Mouse (Mus musculus): ENCODE results near the gene Chd1l.

Gene Chd1l

GRCm38 (mm10) chr3:97609845-97610410 lies at the start of gene Chd1l:
Gene Chd1l, minus strand, starts transcription at chr3:97610203.
- in situ Hi-C loops (cut with MboI, MseI) = no loop called here

DNA sequence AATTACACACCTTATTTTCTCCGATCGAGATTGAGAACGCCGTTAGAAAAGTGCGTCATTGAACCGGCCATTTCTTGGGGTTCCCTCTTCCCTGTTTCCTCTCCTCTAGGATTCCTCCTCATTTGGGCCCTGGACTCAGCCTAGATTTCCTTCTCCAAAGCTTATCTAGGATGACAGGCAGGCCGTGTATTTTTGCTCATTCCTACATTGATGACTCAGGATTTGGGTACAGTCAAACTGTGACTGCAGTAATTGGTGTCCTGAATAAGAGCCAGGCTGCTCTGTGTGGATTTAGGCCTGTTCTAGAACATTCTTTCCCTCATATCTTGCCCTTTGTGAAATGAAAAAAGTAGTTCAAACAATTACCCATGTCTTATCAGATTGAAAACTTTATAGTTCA lies 49.7 kb upstream of the Chd1l start:
- in situ Hi-C loops (cut with MboI, MseI) = no loop called here

DNA sequence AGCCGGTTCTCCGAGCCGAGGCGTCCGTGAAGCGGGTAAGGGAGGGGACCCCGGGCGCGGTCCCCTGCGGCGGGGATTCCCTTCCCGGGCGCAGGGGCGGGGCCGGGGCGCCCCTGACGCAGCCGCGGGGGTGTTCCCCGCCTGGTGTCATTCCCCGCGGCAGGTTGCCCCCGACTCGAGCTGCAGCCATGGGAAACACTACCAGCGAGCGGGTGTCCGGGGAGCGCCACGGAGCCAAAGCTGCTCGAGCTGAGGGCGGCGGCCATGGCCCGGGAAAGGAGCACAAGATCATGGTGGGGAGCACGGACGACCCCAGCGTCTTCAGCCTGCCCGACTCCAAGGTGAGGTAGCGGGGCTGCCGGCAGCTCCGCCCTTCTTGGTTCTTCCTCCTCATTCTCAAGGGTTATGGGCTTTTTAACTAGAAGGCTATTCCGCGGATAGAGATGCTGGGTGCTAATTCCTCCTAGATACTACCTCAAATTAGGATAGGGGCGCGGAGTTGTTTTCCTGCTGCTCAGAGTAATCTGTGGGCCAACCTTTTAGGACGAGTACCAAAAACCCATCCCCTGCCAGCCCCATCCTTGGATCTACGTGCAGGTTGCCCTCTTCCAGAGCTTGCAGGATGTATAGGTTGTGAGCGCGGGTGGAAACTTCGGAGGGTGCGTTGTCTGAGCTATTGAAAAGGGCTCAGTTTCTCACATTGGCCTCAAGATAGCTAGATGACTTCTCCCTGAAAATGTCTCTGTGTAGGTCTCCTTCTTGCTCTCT lies 48.6 kb upstream of the Chd1l start:
- in situ Hi-C loops (cut with MboI, MseI) = no loop called here

- in situ Hi-C loops (cut with MboI, MseI) = no loop called here
Observed at GRCm38 (mm10) chr3:97657655-97658411, 47.8 kb upstream of the Chd1l start, which contains the start of gene Prkab2. Gene Prkab2, plus strand, starts transcription at chr3:97658193.

GRCm38 (mm10) chr3:97654901-97655300 lies 44.9 kb upstream of the Chd1l start:
- in situ Hi-C loops (cut with MboI, MseI) = no loop called here

GRCm38 (mm10) chr3:97653781-97654180 lies 43.8 kb upstream of the Chd1l start:
- in situ Hi-C loops (cut with MboI, MseI) = no loop called here

DNA sequence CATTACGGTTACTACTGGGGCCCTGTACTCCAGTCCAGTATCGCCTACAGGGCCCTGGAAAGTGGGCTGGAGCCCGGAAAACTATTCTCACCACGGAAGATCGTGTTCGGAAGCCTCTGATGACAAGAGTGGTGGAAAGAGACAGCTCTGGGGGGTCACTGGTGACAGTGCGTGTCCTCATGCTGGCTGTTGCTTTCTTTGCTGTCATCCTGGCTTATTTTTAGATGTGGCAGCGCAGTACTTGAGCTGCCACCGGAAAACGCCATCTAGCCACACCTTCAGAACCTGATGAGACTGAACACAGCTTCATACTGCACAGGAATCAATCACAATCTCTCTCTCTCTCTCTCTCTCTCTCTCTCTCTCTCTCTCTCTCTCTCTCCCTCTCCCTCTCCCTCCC lies 41.6 kb upstream of the Chd1l start:
- in situ Hi-C loops (cut with MboI, MseI) = no loop called here

DNA sequence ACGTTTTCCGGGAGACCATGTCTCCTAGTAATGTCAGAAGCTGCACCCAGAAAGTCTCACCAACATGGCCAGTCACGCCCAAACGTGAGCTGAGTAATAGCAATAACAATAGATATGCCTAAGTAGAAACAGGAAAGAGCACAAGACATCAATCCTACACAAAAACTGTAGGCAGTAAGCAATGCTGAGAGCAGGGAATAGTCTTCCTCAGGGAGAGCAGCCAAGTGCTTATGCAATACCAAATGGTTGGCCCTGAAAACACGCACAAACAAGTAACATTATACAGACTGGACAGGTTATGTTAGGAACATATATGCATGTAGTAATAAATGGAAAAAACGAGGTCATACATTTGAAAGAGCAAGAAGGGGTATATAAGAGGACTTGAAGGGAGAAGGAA lies 39.5 kb upstream of the Chd1l start:
- in situ Hi-C loops (cut with MboI, MseI) = no loop called here

DNA sequence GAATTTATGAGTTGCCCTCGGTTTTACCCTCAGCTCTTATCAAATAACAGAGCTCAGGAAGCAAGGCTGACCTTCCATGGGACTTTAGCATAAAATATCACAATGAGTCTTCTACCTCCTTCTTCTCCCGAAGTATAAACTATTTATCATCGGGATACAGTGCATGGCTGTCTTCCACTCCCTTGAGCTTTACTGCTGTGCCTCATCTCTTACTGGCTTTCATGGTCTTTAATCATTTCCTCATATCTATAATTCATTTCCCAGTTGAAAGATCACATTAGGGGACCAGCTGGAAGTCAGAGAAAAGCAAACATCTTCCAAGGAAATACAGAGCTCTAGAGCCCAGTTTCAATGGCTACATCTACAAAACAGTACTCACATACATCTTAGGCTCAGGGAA lies 39.0 kb upstream of the Chd1l start:
- in situ Hi-C loops (cut with MboI, MseI) = no loop called here

DNA sequence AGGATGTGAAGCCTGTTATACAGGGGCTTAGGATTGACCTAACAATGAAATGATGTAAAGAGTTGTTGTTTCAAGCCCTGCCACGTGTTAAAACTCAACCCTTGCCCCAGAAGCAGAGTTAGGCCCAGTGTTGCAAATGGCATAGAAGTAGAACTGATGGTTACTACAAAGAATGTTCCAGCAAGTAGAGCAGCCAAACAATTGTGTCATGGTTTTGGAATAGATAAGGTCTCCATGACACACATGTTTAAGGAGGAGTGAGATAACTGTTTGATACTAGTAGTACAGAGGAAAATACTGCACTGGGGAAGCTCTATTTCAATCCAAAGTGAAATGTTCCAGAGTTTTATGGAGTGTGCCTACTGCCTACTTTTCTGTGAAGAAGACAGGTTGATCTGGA lies 38.5 kb upstream of the Chd1l start:
- in situ Hi-C loops (cut with MboI, MseI) = no loop called here

- in situ Hi-C loops (cut with MboI, MseI) = no loop called here
Observed at GRCm38 (mm10) chr3:97642001-97642400, 32.0 kb upstream of the Chd1l start.

DNA sequence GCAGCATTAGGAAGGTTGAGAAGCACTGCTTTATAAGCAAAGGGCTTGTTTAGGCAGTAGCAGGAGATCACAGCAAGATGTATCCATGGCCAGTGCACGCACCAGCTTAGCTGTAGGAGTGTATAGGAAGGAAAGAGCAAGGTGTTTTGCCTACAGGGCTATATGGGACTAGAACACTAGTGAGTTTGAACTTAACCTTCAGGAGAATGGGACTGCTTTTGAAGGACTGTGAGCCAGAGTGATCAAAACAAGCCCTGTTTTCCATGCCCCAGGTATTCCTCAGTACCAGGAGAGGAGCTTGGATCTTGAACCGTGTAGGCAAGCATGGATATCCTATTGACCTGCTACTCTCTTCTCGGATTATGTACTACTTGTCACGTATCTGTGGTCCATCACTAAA lies 31.4 kb upstream of the Chd1l start:
- in situ Hi-C loops (cut with MboI, MseI) = no loop called here

DNA sequence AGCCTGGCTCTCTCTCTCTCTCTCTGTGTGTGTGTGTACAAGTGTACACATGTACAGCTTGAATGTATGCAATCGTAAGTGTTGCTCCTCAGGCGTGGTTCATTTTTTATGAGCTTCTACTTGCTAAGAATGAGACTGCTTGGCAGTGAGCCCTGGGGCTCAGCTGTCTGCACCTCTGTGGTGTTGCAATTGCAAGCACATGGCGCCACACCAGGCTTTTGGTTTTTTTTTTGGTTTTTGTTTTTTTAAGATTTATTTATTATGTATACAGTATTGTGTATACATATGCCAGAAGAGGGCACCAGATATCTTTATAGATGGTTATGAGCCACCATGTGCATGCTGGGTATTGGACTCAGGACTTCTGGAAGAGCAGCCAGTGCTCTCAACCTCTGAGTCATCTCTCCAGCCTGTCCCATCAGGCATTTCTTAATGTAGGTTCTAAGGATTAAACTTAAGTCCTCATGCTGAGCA lies 24.3 kb upstream of the Chd1l start:
- in situ Hi-C loops (cut with MboI, MseI) = no loop called here

- in situ Hi-C loops (cut with MboI, MseI) = no loop called here
Observed at GRCm38 (mm10) chr3:97633456-97633855, 23.5 kb upstream of the Chd1l start.

- in situ Hi-C loops (cut with MboI, MseI) = no loop called here
Observed at GRCm38 (mm10) chr3:97631258-97631860, 21.4 kb upstream of the Chd1l start.

GRCm38 (mm10) chr3:97630746-97631145 lies 20.7 kb upstream of the Chd1l start:
- in situ Hi-C loops (cut with MboI, MseI) = no loop called here

GRCm38 (mm10) chr3:97629941-97630340 lies 19.9 kb upstream of the Chd1l start:
- in situ Hi-C loops (cut with MboI, MseI) = no loop called here

- in situ Hi-C loops (cut with MboI, MseI) = no loop called here
Observed at GRCm38 (mm10) chr3:97628391-97629001, 18.5 kb upstream of the Chd1l start, which contains the start of gene Fmo5. Gene Fmo5, plus strand, starts transcription at chr3:97628804.

DNA sequence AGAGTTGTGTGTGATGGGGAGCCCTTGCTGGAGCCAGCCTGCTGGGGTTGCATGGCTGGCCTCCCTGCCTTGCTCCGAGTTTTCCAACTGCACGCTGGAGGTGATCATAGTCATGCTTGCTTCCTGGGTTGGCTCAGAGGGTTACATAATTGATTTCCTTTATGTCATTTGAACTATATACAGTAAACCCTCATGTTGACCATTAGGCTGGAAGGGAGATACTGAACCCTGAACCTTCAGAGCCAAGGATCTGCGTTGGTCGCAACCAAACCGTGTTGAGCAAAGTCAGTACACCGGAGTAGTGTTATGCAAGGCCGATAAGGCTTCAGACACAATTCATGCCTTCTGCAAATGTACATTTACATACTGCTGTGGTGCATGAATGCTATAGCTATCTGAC lies 17.9 kb upstream of the Chd1l start:
- in situ Hi-C loops (cut with MboI, MseI) = no loop called here

- in situ Hi-C loops (cut with MboI, MseI) = no loop called here
Observed at GRCm38 (mm10) chr3:97624611-97625010, 14.6 kb upstream of the Chd1l start.

DNA sequence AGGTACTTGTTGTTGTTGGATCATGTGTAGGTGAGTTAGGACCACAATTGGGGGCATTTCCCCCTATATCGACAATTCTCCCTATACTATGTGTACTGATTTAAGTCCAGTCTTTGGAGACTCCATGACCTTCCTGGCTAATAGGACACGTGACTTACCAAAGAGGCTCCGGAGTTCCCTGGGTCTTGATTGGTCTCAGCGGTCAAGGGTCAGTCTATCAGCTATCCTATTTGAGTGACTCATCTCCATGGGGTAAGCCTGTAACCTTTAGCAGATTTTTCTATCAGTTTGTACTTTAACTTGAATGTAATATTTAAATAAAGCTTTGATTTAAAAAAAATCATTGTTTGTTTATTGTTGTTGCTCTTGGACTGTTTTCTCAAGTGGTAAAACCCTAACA lies 10.7 kb upstream of the Chd1l start:
- in situ Hi-C loops (cut with MboI, MseI) = no loop called here

GRCm38 (mm10) chr3:97617899-97618298 lies 7.9 kb upstream of the Chd1l start:
- in situ Hi-C loops (cut with MboI, MseI) = no loop called here

Data from T-helper 2 cell (primary cell).